Mouse (Mus musculus) adrenal gland, adult 18-20 months (tissue): ENCODE measurements at regions not wholly inside any gene's neighbourhood (a gene's known extent, or its start where the extent isn't known, plus 50 kb on each side); places are given as distances from the start of the nearest gene placed in this dataset.

Experiments used
- DNase-seq, 2 experiments: peaks; one replicate each; pipeline ENCODE4 v3.0.0; 2021 to 2022; ENCODE audit warnings: low spot score in 2 of 2

- peak in 1 of 2 experiments; percentile 18 for DNase-seq
These were observed 81.3 kb upstream of the Gm21830 start for GRCm38 (mm10) chr2:67332211-67332610.

- no peak for DNase-seq
These were observed 68.8 kb upstream of the Gm21830 start for GRCm38 (mm10) chr2:67344711-67345110.
